Mouse (Mus musculus) liver, postnatal 0 days (tissue): ENCODE results near the gene Wdfy1.

Source experiments
- CTCF ChIP-seq: sonication (generic); IDR thresholded peaks from 2 replicates; pipeline ENCODE4 v1.5.1; 2016; ENCODE audit warnings: antibody characterized with exemption, low read depth
- EP300 ChIP-seq: IDR thresholded peaks from 2 replicates; pipeline ENCODE4 v1.6.1; 2016; ENCODE audit warnings: antibody characterized with exemption, low read depth, mild to moderate bottlenecking

GRCm38 (mm10) chr1:79806865-79807264, 30.9 kb upstream of the Wdfy1 start:
- TF ChIP-seq CTCF = no peak
- TF ChIP-seq EP300 = no peak
